Mouse (Mus musculus) right cerebral cortex, postnatal 10 days (tissue): ENCODE measurements around the gene Gm2431.
"Not testable (repeated sequence)": the region's sequence is repeated elsewhere in the genome, so short reads cannot be mapped to it uniquely, and the experiment has no call there.

Experiments
- DNase-seq, 2 experiments: peaks; one replicate each; pipeline ENCODE4 v3.0.0; 2021; ENCODE audit warnings: low spot score in 2 of 2

Gene Gm2431

GRCm38 (mm10) chr7:142258254-142258653, at the start of gene Gm2431:
TSS of gene Gm2431 (minus strand) at chr7:142258354.
- DNase-seq, result not testable (repeated sequence)

- not testable (repeated sequence) for DNase-seq
Observed at GRCm38 (mm10) chr7:142303929-142304328, 45.8 kb upstream of the Gm2431 start.

GRCm38 (mm10) chr7:142303249-142303648, 45.1 kb upstream of the Gm2431 start, which contains the start of gene Krtap5-4:
TSS of gene Krtap5-4 (plus strand) at chr7:142303549.
- no peak for DNase-seq

GRCm38 (mm10) chr7:142297018-142297417, 38.9 kb upstream of the Gm2431 start, which contains the start of gene Krtap5-1:
TSS of gene Krtap5-1 (minus strand) at chr7:142297118.
- DNase-seq, result not testable (repeated sequence)

GRCm38 (mm10) chr7:142296108-142296507, 38.0 kb upstream of the Gm2431 start:
- DNase-seq, result not testable (repeated sequence)

- no peak for DNase-seq
Observed at GRCm38 (mm10) chr7:142295418-142295817, 37.3 kb upstream of the Gm2431 start.

GRCm38 (mm10) chr7:142293851-142294250, 35.7 kb upstream of the Gm2431 start:
- DNase-seq, result peak in 1 of 2 experiments; percentile 31

- DNase-seq, result not testable (repeated sequence)
Observed at GRCm38 (mm10) chr7:142285910-142286612, 27.9 kb upstream of the Gm2431 start.

GRCm38 (mm10) chr7:142285130-142285835, 27.1 kb upstream of the Gm2431 start:
- DNase-seq, result peak; percentile 42 to 48

- DNase-seq, result peak; percentile 93
Observed at GRCm38 (mm10) chr7:142284615-142285080, 26.5 kb upstream of the Gm2431 start.

- peak; percentile 56 to 58 for DNase-seq
Observed at GRCm38 (mm10) chr7:142284023-142284591, 26.0 kb upstream of the Gm2431 start.

- not testable (repeated sequence) for DNase-seq
Observed at GRCm38 (mm10) chr7:142282847-142283246, 24.7 kb upstream of the Gm2431 start.

- not testable (repeated sequence) for DNase-seq
Observed at GRCm38 (mm10) chr7:142279291-142279690, 21.1 kb upstream of the Gm2431 start.

- peak; percentile 68 to 84 for DNase-seq
Observed at GRCm38 (mm10) chr7:142278183-142278582, 20.0 kb upstream of the Gm2431 start.

- DNase-seq, result not testable (repeated sequence)
Observed at GRCm38 (mm10) chr7:142274263-142274662, 16.1 kb upstream of the Gm2431 start, which contains the start of gene Gm4559. TSS of gene Gm4559 (minus strand) at chr7:142274363.

- DNase-seq, result peak; percentile 37 to 60
Observed at GRCm38 (mm10) chr7:142255517-142255916, 2.6 kb downstream of the Gm2431 start.

GRCm38 (mm10) chr7:142249824-142250223, 8.3 kb downstream of the Gm2431 start:
- peak in 1 of 2 experiments; percentile 41 for DNase-seq

GRCm38 (mm10) chr7:142240978-142241377, 17.2 kb downstream of the Gm2431 start, which contains the start of gene Gm40460:
TSS of gene Gm40460 (minus strand) at chr7:142241078.
- no peak for DNase-seq

- no peak for DNase-seq
Observed at GRCm38 (mm10) chr7:142231540-142231939, 26.6 kb downstream of the Gm2431 start.

GRCm38 (mm10) chr7:142229871-142230270, 28.3 kb downstream of the Gm2431 start, which contains the start of gene Krtap5-5:
TSS of gene Krtap5-5 (minus strand) at chr7:142229971.
- DNase-seq, result not testable (repeated sequence)

- DNase-seq, result no peak
Observed at GRCm38 (mm10) chr7:142224518-142224917, 33.6 kb downstream of the Gm2431 start.

GRCm38 (mm10) chr7:142212136-142212535, 46.0 kb downstream of the Gm2431 start:
- DNase-seq, result not testable (repeated sequence)
